Mouse (Mus musculus): ENCODE measurements around the gene Fezf1. TPM values are rescaled to one million over a fixed set of nuclear protein-coding genes. Genes with fewer than 3 reads are reported as not detected.

The Fezf1 gene
- polyA plus RNA-seq (2014; fragmentation: Nextera tagmentation; extraction: Ambion mirVana) = 0.11 TPM in 1 of 2 replicates, not detected in the other

DNA sequence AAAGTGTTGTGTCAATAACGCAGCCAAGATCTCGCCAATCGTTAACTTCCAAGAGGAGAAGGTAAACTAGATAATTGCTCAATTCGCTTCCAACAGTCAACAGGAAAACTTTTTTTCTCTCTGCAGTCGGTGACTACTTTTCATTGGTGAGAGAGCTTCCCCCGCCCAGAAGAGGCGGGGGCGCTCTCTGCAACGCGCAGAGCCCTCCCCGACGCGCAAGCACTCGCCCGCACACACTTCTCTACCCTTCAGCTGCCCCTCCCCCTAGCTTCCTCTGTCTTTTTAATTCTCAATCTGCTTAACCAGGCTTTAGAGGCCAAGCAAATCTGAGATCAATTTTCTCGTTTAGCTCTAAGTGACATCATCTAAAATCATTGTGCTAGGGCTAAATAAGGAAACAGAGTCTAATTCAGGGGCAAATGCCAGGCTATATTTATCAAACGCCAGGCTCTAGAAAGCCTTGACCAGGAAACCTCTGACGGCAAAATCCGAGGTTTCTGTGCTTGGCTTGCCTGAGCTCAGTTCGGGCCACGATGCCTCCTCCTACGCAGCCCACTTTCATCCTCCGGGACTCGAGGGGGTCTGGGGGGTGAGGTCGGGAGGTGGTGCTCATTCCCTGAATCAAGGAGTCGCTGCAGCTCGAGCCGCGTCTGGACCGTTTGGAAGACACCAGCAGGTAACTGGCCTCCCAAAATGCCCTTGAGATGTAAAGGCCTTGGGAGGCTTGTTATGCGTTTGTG is at the start of gene Fezf1:
TSS of gene Fezf1 (minus strand) at position 50 of the 740 bp plus-strand sequence.
- Histone ChIP-seq H3K4me1 (replicated peaks; ENCODE audit: control insufficient read depth, insufficient read depth, low read length) (no peaks in the 10 kb centered on the region), H3K27ac (ENCODE audit: low read depth, low read length) (no peak within 1 kb of the TSS), H3K9me3 (ENCODE audit: control insufficient read depth, low read length) (no peaks in the 10 kb centered on the region), H3K36me3 (ENCODE audit: control insufficient read depth, insufficient read depth, low read length) (no peaks in the 10 kb centered on the region), H3K4me2 (replicated peaks; ENCODE audit: low read depth, low read length) (peak within 1 kb of the TSS; percentile 46), H3K4me3 (ENCODE audit: low read depth, low read length) (peak within 1 kb of the TSS; percentile 33), H3K27me3 (ENCODE audit: control insufficient read depth, insufficient read depth, low read length) (peaks cover 81% of the 10 kb centered on the region), H3K9ac (ENCODE audit: low read depth, low read length) (no peak within 1 kb of the TSS)
- DNase-seq (ENCODE audit: low spot score) (peak; percentile 71), ATAC-seq (ENCODE audit: low FRiP score) (0 out of 2 replicates have a peak, but pooled peaks have one; percentile 8)
- under 1% methylated on average over 31 of the region's 31 CpGs for WGBS

DNA sequence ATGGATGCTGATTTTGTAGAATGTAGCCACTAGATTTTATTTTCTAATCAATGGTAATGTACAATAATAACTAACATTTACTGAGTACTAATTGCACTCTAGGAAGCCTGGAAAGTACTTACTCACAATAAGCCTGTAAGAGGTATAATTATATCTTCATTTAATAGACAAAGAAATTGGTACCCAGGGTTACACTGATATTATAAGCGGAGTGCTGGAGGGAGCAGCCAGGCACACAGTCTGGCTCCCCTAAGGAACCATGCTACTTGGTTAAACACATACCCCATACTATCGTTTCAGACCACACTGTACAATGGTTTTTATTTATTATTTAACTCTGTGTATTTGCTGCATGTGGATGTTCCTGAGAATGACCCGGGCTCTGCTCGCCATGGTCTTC is 46.5 kb upstream of the Fezf1 start:
- Histone ChIP-seq H3K27ac (ENCODE audit: low read depth, low read length) (no peak overlapping the region), H3K27me3 (ENCODE audit: control insufficient read depth, insufficient read depth, low read length) (no peaks in the 10 kb centered on the region), H3K4me1 (replicated peaks; ENCODE audit: control insufficient read depth, insufficient read depth, low read length) (no peaks in the 10 kb centered on the region), H3K4me2 (replicated peaks; ENCODE audit: low read depth, low read length) (no peak overlapping the region), H3K4me3 (ENCODE audit: low read depth, low read length) (no peak overlapping the region), H3K9ac (ENCODE audit: low read depth, low read length) (no peak overlapping the region), H3K36me3 (ENCODE audit: control insufficient read depth, insufficient read depth, low read length) (no peaks in the 10 kb centered on the region), H3K9me3 (ENCODE audit: control insufficient read depth, low read length) (no peaks in the 10 kb centered on the region)
- DNase-seq (ENCODE audit: low spot score) (no peak), ATAC-seq (ENCODE audit: low FRiP score) (no peak)
- WGBS = 94% methylated on average over 4 of the region's 4 CpGs

DNA sequence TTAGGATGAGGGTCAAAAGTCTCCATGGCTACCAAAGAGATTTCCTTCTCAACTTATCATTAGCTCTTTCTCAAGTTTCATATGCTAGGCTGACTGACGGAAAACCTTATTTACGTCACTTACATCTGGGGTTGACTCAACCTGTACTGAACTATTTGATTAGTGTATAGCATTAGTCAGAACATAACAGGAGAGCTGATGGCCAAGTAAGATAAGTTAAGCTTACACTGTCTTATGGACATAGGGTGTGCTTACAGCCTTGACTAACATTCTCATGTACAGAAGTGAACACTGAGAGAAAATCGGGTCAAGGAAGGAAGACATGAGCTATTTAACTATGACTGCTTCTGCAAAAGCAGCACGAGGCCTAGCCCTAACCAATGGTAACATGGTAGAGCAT is 40.6 kb upstream of the Fezf1 start:
- Histone ChIP-seq H3K9ac (ENCODE audit: low read depth, low read length) (no peak overlapping the region), H3K4me3 (ENCODE audit: low read depth, low read length) (no peak overlapping the region), H3K27ac (ENCODE audit: low read depth, low read length) (no peak overlapping the region), H3K9me3 (ENCODE audit: control insufficient read depth, low read length) (no peaks in the 10 kb centered on the region), H3K27me3 (ENCODE audit: control insufficient read depth, insufficient read depth, low read length) (no peaks in the 10 kb centered on the region), H3K4me1 (replicated peaks; ENCODE audit: control insufficient read depth, insufficient read depth, low read length) (no peaks in the 10 kb centered on the region), H3K4me2 (replicated peaks; ENCODE audit: low read depth, low read length) (no peak overlapping the region), H3K36me3 (ENCODE audit: control insufficient read depth, insufficient read depth, low read length) (no peaks in the 10 kb centered on the region)
- no peak for DNase-seq (ENCODE audit: low spot score)
- ATAC-seq (ENCODE audit: low FRiP score) = no peak
- WGBS = 95% methylated on average over 4 of the region's 4 CpGs

DNA sequence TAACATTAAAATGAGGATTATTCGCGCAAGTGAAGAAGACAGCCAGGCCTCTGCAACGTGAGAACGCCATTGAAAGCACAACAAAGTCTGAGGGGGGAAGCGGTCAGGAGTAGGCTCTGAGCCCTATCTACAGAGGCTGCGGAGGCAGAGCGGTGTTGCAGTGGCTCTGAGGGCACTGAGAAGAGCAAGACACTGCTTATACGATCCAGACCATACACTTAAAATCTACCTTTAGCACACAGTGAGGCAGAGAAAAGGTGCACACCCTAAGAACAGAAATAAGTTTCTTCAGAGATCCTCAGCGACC is 33.3 kb upstream of the Fezf1 start:
- Histone ChIP-seq H3K4me3 (ENCODE audit: low read depth, low read length) (no peak overlapping the region), H3K27ac (ENCODE audit: low read depth, low read length) (no peak overlapping the region), H3K27me3 (ENCODE audit: control insufficient read depth, insufficient read depth, low read length) (peaks cover 11% of the 10 kb centered on the region), H3K4me2 (replicated peaks; ENCODE audit: low read depth, low read length) (no peak overlapping the region), H3K4me1 (replicated peaks; ENCODE audit: control insufficient read depth, insufficient read depth, low read length) (no peaks in the 10 kb centered on the region), H3K9me3 (ENCODE audit: control insufficient read depth, low read length) (no peaks in the 10 kb centered on the region), H3K36me3 (ENCODE audit: control insufficient read depth, insufficient read depth, low read length) (no peaks in the 10 kb centered on the region), H3K9ac (ENCODE audit: low read depth, low read length) (no peak overlapping the region)
- DNase-seq (ENCODE audit: low spot score) (no peak), ATAC-seq (ENCODE audit: low FRiP score) (no peak)
- 49% methylated on average over 9 of the region's 9 CpGs for whole genome bisulfite sequencing

DNA sequence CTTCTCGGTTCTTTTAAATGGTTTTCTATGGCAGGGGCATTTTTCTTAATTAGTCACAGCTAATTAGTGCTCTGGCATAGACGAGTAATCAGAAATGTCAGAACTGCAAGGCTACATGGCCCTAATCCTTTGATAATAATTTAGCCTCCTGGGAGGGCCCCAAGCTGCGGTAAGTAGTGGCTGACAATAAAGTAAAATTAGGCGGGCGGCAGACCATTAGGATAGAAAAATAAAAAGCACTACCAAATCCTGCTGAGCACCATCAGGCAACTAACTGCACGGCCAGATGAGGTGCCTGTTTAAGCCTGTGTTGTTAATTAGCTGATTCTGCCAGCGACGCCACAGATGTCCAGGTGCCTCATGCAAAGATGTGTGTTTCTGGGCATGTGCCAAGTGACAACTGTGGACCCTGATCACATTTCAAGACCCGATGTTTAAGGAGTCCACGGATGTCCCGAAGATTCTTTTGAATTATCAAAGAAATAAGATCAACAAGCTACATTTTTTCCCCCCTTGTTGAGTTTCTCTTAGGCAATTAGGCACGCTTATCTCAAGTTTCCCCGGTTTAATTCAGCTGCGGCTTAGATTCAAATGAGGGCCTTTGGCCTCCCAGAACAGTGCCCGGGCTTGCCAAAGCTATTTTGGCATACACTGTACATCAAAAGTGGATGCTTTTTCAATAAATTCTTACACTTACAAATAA is 32.8 kb upstream of the Fezf1 start:
- no peak overlapping the region for H3K4me2 ChIP-seq (replicated peaks; ENCODE audit: low read depth, low read length)
- ATAC-seq (ENCODE audit: low FRiP score) (peak; percentile 91), DNase-seq (ENCODE audit: low spot score) (peak; percentile 23)
- peaks cover 11% of the 10 kb centered on the region for H3K27me3 ChIP-seq (ENCODE audit: control insufficient read depth, insufficient read depth, low read length)
- no peak overlapping the region for H3K9ac ChIP-seq (ENCODE audit: low read depth, low read length)
- H3K9me3 ChIP-seq (ENCODE audit: control insufficient read depth, low read length) = no peaks in the 10 kb centered on the region
- no peak overlapping the region for H3K4me3 ChIP-seq (ENCODE audit: low read depth, low read length)
- WGBS = 28% methylated on average over 15 of the region's 15 CpGs
- H3K4me1 ChIP-seq (replicated peaks; ENCODE audit: control insufficient read depth, insufficient read depth, low read length) = no peaks in the 10 kb centered on the region
- H3K27ac ChIP-seq (ENCODE audit: low read depth, low read length) = no peak overlapping the region
- no peaks in the 10 kb centered on the region for H3K36me3 ChIP-seq (ENCODE audit: control insufficient read depth, insufficient read depth, low read length)

- peak; percentile 48 for ATAC-seq (ENCODE audit: low FRiP score)
- no peak overlapping the region for H3K27ac ChIP-seq (ENCODE audit: low read depth, low read length)
These were observed 25.3 kb upstream of the Fezf1 start for GRCm38 (mm10) chr6:23273483-23273882.

DNA sequence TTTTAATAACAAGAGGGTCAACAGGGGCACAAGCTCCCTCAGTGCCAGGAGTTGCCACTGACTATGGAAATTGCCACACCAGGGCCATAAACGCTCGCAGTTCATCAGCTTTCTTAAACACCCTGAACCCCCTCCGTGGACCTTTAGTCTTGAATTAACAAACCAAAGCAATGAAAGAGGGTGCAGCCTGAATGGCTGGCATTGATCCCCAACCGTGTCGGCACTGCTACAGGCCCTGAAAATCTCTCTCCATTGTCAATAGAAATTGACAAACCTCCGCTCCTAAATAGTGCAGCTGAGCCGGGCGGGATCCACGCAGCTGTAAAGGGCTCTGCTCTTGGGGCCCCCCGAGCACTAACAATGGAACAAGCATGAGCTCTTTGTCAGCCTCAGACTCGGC is 24.8 kb upstream of the Fezf1 start:
- peaks cover 9% of the 10 kb centered on the region for H3K27me3 ChIP-seq (ENCODE audit: control insufficient read depth, insufficient read depth, low read length)
- peak; percentile 94 for ATAC-seq (ENCODE audit: low FRiP score)
- no peak overlapping the region for H3K4me2 ChIP-seq (replicated peaks; ENCODE audit: low read depth, low read length)
- H3K36me3 ChIP-seq (ENCODE audit: control insufficient read depth, insufficient read depth, low read length) = no peaks in the 10 kb centered on the region
- no peaks in the 10 kb centered on the region for H3K9me3 ChIP-seq (ENCODE audit: control insufficient read depth, low read length)
- H3K4me1 ChIP-seq (replicated peaks; ENCODE audit: control insufficient read depth, insufficient read depth, low read length) = peaks cover 3% of the 10 kb centered on the region; the same call in 1 of the 2 replicates
- no peak overlapping the region for H3K9ac ChIP-seq (ENCODE audit: low read depth, low read length)
- no peak overlapping the region for H3K4me3 ChIP-seq (ENCODE audit: low read depth, low read length)
- 5% methylated on average over 11 of the region's 11 CpGs for WGBS
- H3K27ac ChIP-seq (ENCODE audit: low read depth, low read length) = no peak overlapping the region
- DNase-seq (ENCODE audit: low spot score) = peak; percentile 74

More at GRCm38 (mm10) chr6:23273483-23273882, 25.3 kb upstream of the Fezf1 start:
- WGBS = 53% methylated on average over 4 of the region's 4 CpGs
- Histone ChIP-seq H3K9me3 (ENCODE audit: control insufficient read depth, low read length) (no peaks in the 10 kb centered on the region), H3K36me3 (ENCODE audit: control insufficient read depth, insufficient read depth, low read length) (no peaks in the 10 kb centered on the region), H3K4me2 (replicated peaks; ENCODE audit: low read depth, low read length) (no peak overlapping the region), H3K9ac (ENCODE audit: low read depth, low read length) (no peak overlapping the region), H3K4me3 (ENCODE audit: low read depth, low read length) (no peak overlapping the region), H3K4me1 (replicated peaks; ENCODE audit: control insufficient read depth, insufficient read depth, low read length) (peaks cover 3% of the 10 kb centered on the region; the same call in 1 of the 2 replicates), H3K27me3 (ENCODE audit: control insufficient read depth, insufficient read depth, low read length) (peaks cover 13% of the 10 kb centered on the region)
- DNase-seq (ENCODE audit: low spot score) = no peak

DNA sequence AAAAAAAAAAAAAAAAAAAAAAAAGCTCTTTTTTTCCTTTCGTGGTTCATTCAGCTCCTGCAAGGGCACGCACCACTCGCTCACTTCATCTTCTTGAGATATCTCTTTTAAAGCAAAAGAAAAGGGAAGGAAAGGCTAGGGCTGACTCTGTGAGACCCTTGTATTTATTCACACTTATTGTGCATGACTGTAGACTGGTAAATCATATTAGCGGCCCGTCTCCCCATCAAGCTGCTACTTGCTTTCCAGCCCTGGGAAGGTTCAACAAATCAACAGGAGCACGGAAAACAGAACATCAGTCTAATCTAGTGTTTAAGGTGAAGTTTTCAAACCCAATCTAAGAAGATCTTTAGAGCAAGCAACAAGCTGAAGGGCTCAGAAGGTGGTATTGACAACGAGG is 24.4 kb upstream of the Fezf1 start:
- Histone ChIP-seq H3K4me3 (ENCODE audit: low read depth, low read length) (no peak overlapping the region), H3K9ac (ENCODE audit: low read depth, low read length) (no peak overlapping the region), H3K4me1 (replicated peaks; ENCODE audit: control insufficient read depth, insufficient read depth, low read length) (peaks cover 3% of the 10 kb centered on the region; the same call in 1 of the 2 replicates), H3K27me3 (ENCODE audit: control insufficient read depth, insufficient read depth, low read length) (peaks cover 13% of the 10 kb centered on the region), H3K36me3 (ENCODE audit: control insufficient read depth, insufficient read depth, low read length) (no peaks in the 10 kb centered on the region), H3K9me3 (ENCODE audit: control insufficient read depth, low read length) (no peaks in the 10 kb centered on the region), H3K4me2 (replicated peaks; ENCODE audit: low read depth, low read length) (no peak overlapping the region), H3K27ac (ENCODE audit: low read depth, low read length) (no peak overlapping the region)
- ATAC-seq (ENCODE audit: low FRiP score) (peak; percentile 30; the same call in 1 of the 2 replicates), DNase-seq (ENCODE audit: low spot score) (no peak)
- WGBS = 11% methylated on average over 7 of the region's 7 CpGs

DNA sequence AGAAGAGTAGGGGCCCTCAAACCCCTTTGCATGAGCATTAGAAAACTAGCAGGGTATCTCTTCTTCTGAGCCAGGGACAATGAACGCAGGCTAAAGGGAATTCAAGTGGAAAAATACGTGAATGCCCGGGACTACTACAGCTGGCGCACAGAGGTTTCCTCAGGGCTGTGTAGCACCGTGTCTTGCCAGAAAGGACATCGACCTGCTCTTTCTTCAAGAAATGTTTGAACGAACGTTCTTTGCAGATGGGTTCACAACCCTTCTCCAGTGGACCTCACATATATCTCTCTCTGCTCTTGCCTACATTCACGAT is 12.5 kb upstream of the Fezf1 start:
- ATAC-seq (ENCODE audit: low FRiP score) (peak; percentile 32; the same call in 1 of the 2 replicates), DNase-seq (ENCODE audit: low spot score) (peak; percentile 49)
- Histone ChIP-seq H3K9me3 (ENCODE audit: control insufficient read depth, low read length) (no peaks in the 10 kb centered on the region), H3K4me1 (replicated peaks; ENCODE audit: control insufficient read depth, insufficient read depth, low read length) (no peaks in the 10 kb centered on the region; the same call in 1 of the 2 replicates), H3K27me3 (ENCODE audit: control insufficient read depth, insufficient read depth, low read length) (peaks cover 71% of the 10 kb centered on the region), H3K36me3 (ENCODE audit: control insufficient read depth, insufficient read depth, low read length) (no peaks in the 10 kb centered on the region), H3K4me2 (replicated peaks; ENCODE audit: low read depth, low read length) (no peak overlapping the region), H3K9ac (ENCODE audit: low read depth, low read length) (no peak overlapping the region), H3K4me3 (ENCODE audit: low read depth, low read length) (no peak overlapping the region), H3K27ac (ENCODE audit: low read depth, low read length) (no peak overlapping the region)
- WGBS = 4% methylated on average over 9 of the region's 9 CpGs

Measured in hindbrain, embryonic 11.5 days (tissue).